Mouse (Mus musculus) mature B cell (primary cell): ENCODE measurements around the gene Zic3.

ENCODE experiments used
- in situ Hi-C: fragments of 300-500 bp; cut with MboI; formaldehyde crosslinking; loops from 2 replicates; pipeline ENCODE4 v1.14.3; 2019

The Zic3 gene

DNA sequence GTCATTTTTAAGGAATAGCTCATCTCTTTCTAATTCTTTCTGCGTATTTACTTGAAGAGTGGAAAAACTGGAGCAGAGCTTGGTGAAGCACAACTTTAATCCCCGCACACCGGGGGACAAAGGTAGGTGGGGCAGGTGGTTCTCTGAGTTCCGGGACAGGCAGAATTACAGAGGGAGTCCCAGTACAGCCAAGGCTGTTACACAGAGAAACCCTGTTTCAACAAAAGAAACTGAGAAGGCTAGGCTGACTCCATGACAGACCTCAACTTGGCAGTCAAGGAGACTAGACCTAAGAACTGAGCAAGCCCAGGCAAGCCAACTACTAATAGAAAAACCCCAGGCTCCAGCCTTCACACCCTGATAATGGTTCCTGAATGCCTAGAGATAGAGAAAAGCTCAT lies 20.0 kb downstream of the Zic3 start:
- in situ Hi-C loops, result no loop called here
